Mouse (Mus musculus) splenic B cell, adult 2 months (primary cell): ENCODE results near the gene Zfp174.
"Not testable (repeated sequence)": the region's sequence is repeated elsewhere in the genome, so short reads cannot be mapped to it uniquely, and the experiment has no call there.

Experiments used
- DNase-seq: peaks from one replicate; pipeline ENCODE4 v3.0.0-alpha.2; 2011; ENCODE audit warnings: low read depth, low spot score
- H3K27me3 ChIP-seq: 2 replicates; pipeline ENCODE4 v1.6.1; 2012; ENCODE audit warnings: mild to moderate bottlenecking, low read length, moderate library complexity, mixed read lengths; ENCODE audit not compliant: control insufficient read depth, poor library complexity, insufficient read depth, severe bottlenecking
- H3K36me3 ChIP-seq: 2 replicates; pipeline ENCODE4 v1.6.1; 2012; ENCODE audit warnings: mild to moderate bottlenecking, low read length, moderate library complexity, mixed read lengths; ENCODE audit not compliant: control insufficient read depth, poor library complexity, insufficient read depth, severe bottlenecking

Gene Zfp174

DNA sequence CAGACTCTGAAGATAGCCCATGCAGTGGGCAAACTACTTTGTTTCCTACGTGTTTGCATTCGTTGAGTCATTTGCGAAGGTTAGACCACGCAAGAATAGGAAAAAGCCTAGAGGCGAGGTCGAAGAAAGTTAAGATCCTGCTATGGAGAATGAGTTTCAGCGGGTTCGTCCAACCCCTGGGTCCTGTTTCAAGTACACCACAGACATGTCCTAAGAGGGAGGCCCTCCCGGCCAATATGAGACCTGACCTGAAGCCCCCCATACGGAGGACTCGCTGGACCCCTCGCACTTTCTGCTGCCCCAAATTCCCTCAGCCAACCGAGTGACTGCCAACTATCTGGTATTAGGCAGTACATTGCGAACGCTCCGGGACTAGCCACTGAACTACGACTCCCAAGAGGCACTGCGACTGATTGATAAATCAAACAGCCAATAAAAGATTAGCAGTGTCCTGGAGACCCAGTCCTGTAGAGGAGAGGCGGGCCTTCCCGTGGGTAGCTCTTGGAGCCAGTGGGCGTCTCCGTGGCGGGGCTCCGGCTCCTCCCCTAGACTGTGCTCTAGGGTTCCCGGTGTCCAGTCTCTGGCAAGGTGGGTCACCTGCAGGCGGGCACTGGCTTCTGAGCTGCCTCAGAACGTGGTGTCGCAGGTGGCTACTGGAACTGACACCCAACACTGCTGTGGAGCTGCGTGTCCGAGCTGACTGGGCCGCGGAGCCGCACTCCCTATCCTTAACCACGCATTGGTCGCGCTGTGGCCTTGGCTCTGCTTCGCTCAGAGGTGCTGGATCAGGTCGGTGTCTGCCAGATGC is at the start of gene Zfp174:
Gene Zfp174, plus strand, starts transcription at position 558 of the 808 bp plus-strand sequence.
- Histone ChIP-seq H3K36me3 (no peaks in the 10 kb centered on the region), H3K27me3 (no peaks in the 10 kb centered on the region)
- peak; percentile 96 for DNase-seq

DNA sequence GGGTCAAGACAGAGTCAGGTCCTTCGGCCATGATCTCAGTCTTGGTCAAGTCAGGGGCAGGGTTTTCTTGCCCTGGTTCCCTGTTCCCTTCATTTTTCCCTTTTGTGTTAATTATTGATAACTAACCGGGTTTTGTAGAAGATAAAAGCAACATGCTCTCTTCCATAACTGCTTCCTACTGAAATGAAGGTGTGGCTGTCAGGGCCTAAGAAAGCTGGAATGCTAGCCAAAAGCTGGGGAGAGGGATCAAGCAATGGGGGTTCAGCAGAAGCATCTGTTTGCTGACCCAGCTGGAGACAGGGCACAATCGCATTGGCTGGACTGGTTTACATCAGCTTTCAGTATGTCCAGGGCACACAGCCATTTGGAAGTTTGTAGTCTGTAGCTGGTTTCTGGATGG is 38.9 kb upstream of the Zfp174 start:
- Histone ChIP-seq H3K36me3 (no peaks in the 10 kb centered on the region), H3K27me3 (no peaks in the 10 kb centered on the region)
- no peak for DNase-seq

DNA sequence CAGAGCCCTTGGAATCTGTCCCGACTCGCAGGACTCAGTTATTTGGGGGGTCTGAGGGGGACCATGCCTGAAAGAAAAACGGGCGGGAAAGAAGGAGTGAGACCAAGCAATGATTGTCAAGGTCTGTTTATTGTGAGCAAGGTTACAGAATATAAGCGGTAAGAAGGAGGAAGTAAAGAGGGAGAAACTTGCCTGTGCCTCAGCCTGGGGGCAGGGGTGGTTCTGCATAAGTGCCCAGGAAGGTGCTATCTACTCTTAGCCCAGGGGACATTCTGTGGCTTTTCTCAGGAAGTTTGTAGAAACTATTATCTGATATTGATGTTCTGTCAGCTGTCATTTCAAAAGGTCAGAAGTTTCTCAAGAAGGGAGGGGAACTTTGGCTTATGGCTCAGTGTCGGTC is 32.4 kb upstream of the Zfp174 start:
- DNase-seq: peak; percentile 80
- H3K36me3 ChIP-seq, H3K27me3 ChIP-seq: not testable (repeated sequence)

DNA sequence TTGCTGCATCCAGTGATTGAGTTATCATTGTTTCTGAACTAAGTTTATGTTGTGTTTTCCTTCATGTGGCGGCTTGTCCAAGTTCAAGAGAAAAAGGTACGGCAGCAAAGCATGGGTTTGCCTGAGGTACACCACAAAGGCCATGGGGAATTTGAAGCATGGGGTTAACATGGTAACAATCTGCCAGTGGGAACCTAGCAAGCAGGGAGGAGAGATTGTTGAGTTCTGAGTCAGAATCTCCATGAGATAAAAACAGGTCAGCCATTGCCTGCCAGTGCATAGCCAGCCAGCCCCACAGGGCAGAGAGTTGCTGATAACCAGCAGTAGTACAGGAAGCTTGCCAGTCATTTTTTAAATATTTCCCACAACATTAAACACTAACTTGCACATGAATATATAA is 26.9 kb upstream of the Zfp174 start:
- Histone ChIP-seq H3K27me3 (no peaks in the 10 kb centered on the region; the same call in 1 of the 2 replicates), H3K36me3 (no peaks in the 10 kb centered on the region)
- DNase-seq: no peak

DNA sequence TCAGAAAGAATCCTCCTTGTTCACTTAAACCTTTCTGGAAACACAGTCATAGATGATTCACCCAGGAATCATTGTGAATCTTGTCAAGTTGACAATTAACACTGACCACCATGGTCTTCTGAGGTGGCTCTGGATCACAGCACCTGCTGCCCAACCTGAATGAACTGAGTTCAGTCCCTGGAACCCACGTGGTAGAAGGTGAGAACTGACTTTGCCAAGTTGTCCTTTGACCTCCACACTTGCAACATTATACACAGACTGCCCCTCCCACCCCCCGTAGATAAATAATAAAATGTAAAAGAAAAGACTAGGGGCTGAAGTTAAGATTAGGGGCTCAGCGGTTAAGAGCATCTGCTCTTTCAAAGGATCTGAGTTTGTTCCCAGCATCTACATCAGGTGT is 19.0 kb upstream of the Zfp174 start:
- no peaks in the 10 kb centered on the region for H3K36me3 ChIP-seq
- no peaks in the 10 kb centered on the region for H3K27me3 ChIP-seq
- no peak for DNase-seq

DNA sequence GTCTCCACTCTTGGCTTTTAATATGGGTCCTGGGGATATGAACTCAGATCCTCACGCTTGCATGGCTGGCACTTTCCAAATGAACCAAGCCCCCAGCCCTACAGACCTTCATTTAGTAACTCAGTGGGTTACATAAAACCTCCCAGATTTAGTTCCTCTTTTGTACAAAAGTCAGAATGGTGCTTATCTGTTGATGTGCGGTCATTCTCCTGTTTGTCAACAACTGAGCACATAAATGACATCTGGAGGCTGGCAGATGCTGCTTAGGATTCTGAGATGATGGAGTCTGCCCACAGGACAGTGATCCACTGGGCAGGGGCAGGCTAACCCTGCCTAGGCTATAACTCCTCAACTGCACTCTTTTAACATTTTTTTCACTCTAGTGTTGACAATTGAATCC is 17.3 kb upstream of the Zfp174 start:
- Histone ChIP-seq H3K36me3 (no peaks in the 10 kb centered on the region), H3K27me3 (no peaks in the 10 kb centered on the region)
- no peak for DNase-seq

DNA sequence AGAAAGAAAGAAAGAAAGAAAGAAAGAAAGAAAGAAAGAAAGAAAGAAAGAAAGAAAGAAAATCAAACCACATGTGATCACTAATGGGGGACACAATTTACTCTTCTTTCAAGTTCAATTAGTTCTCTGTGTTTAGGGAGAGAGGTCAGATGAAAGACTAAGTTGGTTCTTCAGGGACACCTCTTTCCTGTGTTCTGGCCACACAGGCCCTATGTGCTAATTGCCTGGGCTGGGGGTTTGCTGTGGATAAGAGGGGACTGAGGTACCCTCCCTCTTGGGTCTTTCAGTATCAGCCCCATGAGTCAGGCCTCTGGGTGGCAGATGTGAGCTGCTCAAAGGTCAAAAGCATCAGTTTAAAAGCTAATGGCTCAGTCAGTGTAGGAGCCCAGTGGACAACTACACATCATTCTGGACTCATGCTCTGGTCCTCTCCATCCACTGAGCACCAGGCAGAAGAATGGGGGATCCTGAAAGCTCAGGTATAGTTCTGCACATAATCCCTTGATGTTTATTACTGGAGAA is 16.4 kb upstream of the Zfp174 start, which contains the start of gene Olfr15:
Gene Olfr15, plus strand, starts transcription at position 291 of the 522 bp plus-strand sequence.
- H3K36me3 ChIP-seq: no peaks in the 10 kb centered on the region
- peak; percentile 35 for DNase-seq
- no peaks in the 10 kb centered on the region for H3K27me3 ChIP-seq

DNA sequence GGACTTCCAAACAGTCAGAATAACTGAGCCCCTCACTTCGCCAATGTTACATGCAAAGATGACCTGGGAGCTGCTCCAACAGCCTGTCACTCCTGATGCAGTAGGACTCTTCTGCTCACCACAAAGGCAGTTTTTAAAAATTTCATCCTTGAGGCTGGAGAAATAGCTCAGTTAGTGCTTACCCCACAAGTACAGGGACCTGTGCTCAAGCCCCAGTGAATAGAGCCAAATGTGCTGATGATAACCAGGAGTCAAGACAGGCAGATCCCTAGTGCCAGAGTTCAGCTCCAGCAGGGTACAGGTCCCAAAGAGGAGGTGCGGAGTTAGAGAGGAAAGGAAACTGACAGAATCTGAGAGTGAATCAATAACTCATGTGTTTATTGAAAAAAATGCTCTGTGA is 11.6 kb upstream of the Zfp174 start:
- Histone ChIP-seq H3K27me3 (no peaks in the 10 kb centered on the region), H3K36me3 (no peaks in the 10 kb centered on the region)
- DNase-seq: no peak

DNA sequence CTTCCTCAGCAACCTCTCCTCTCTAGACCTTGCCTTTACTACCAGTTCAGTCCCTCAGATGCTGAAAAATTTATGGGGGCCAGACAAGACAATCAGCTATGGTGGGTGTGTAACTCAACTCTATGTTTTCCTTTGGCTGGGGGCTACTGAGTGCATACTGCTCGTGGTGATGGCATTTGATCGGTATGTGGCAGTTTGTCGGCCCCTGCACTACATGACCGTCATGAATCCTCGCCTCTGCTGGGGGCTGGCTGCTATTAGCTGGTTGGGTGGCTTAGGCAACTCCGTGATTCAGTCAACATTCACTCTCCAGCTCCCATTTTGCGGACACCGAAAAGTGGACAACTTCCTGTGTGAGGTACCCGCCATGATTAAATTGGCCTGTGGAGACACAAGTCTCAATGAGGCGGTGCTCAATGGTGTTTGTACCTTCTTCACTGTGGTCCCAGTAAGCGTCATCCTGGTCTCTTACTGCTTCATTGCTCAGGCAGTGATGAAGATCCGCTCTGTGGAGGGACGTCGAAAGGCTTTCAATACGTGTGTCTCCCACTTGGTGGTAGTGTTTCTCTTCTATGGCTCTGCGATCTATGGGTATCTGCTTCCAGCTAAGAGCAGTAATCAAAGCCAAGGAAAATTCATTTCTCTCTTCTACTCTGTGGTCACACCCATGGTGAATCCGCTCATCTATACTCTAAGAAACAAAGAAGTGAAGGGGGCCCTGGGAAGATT is 7.7 kb upstream of the Zfp174 start:
- H3K36me3 ChIP-seq: no peaks in the 10 kb centered on the region
- H3K27me3 ChIP-seq: no peaks in the 10 kb centered on the region
- peak; percentile 55 for DNase-seq

DNA sequence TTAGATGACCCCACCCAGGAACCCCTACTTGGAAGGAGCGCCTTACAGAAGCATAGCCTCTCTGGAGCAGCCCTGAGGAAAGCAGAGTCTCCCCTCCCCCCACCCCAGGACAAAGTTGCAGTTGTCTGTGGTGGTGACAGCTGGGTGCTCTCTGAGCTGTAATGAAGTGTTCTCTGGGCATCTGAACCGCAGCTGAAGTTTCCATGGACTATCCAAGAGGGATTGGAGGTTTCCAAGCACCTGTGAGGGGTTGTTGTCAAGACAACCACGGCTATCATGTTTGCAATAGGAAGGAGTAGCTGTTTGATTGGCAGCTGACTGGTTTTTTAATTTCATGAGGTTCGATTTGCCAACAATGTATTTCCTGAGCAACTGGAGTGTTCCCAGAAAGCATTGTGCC is 4.1 kb upstream of the Zfp174 start:
- DNase-seq: no peak
- Histone ChIP-seq H3K27me3 (no peaks in the 10 kb centered on the region), H3K36me3 (no peaks in the 10 kb centered on the region)

DNA sequence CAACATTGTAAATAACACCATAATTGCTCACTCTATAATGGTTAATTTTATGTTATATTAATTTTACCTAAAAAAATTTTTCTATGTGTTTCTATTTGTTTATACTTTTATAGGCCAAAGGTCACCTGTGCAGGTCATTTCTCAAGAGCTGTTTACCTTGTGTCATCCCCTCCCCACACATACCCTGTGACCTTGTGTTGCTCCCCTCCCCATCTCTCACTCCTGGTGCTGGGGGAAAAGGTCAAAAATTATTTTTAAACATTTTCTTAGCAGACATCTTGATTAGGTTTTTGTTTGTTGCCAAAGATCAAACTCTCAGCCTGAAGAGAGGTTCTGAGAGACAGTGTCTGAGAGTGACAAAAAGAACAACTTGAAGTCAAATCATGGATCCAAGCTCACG is 3.3 kb upstream of the Zfp174 start:
- DNase-seq: no peak
- H3K36me3 ChIP-seq: no peaks in the 10 kb centered on the region
- H3K27me3 ChIP-seq: no peaks in the 10 kb centered on the region

DNA sequence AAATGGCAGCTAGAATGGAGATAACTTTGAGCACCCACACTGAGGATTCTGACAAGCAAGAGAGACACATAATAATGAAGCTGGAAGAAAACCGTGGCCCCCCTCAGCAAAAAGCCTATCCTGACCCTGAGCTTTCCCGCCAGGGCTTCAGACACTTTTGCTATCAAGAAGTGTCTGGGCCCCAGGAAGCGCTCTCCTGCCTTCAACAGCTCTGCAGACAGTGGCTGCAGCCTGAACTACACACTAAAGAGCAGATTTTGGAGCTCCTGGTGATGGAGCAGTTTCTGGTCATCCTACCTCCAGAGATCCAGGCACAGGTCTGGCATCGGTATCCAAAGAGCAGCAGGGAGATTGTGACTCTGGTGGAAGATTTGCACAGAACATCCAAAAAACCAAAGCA is 803 bp downstream of the Zfp174 start:
- Histone ChIP-seq H3K36me3 (no peaks in the 10 kb centered on the region), H3K27me3 (no peaks in the 10 kb centered on the region)
- DNase-seq: no peak

DNA sequence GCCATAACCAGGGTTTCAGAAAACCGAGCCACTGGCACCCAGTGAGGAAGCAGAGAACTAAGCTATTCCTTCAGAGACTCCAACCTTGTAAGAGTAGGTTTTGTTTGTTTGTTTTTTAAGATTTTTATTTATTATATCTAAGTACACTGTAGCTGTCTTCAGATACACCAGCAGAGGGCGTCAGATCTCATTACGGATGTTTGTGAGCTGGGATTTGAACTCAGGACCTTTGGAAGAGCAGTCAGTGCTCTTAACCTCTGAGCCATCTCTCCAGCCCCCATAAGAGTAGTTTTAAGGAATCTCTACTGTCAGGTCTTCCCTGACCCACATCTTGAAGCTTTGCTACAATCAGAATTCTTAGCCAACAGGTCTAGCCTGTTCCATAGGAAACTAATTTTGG is 1.3 kb downstream of the Zfp174 start:
- H3K27me3 ChIP-seq: no peaks in the 10 kb centered on the region
- H3K36me3 ChIP-seq: no peaks in the 10 kb centered on the region
- peak; percentile 17 for DNase-seq

DNA sequence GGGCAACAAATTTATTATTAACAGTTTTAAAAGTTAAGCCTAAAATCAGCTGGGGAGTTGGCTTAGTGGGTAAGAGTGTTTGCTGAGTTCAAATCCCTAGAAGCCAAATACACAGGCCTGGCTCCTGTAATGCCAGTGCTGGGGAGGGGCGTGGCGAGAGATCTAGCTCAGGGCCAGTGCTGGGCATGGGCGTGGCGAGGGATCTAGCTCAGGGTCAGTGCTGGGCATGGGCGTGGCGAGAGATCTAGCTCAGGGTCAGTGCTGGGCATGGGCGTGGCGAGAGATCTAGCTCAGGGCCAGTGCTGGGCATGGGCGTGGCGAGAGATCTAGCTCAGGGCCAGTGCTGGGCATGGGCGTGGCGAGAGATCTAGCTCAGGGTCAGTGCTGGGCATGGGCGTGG is 4.2 kb downstream of the Zfp174 start:
- not testable (repeated sequence) for H3K27me3 ChIP-seq, DNase-seq, H3K36me3 ChIP-seq

DNA sequence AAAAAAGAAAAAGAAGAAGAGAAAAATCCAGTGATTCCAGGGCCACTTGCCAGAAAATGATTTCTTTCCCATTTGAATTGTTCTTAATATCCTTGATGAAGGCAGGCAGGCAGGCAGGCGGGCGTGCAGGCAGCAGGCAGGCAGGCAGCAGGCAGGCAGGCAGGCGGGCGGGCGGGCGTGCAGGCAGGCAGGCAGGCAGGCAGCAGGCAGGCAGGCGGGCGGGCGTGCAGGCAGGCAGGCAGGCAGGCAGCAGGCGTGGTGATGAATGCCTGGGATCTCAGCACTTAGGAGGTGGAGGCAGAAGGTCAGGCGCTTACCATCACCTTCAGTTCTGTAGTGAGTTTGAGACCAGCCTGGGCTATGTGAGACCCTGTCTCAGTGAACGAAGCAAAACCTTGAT is 5.5 kb downstream of the Zfp174 start:
- DNase-seq: no peak
- no peaks in the 10 kb centered on the region for H3K27me3 ChIP-seq
- H3K36me3 ChIP-seq: no peaks in the 10 kb centered on the region
